Mouse (Mus musculus): ENCODE results near the gene Cfap126.

- TF ChIP-seq CTCF (IDR thresholded peaks at IDR 0.05) = no peak
- no peak for TF ChIP-seq POLR2A (IDR thresholded peaks at IDR 0.05; ENCODE audit: insufficient read depth, low read depth, low read length)
- TF ChIP-seq EP300 (IDR thresholded peaks at IDR 0.05; ENCODE audit: insufficient read depth, low read depth, low read length) = no peak
These were observed 732 bp upstream of the Cfap126 start for GRCm38 (mm10) chr1:171112986-171113385.
